Mouse (Mus musculus) cortical plate, adult 2 months (tissue): ENCODE results near the gene Rhof. TPM values are rescaled to one million over a fixed set of nuclear protein-coding genes. Genes with fewer than 3 reads are reported as not detected.

Experiments used
- H3K27ac ChIP-seq: fragments of 200-500 bp; 2 replicates; pipeline ENCODE4 v1.5.1; 2012; ENCODE audit warnings: low read length, control low read depth, inconsistent platforms; ENCODE audit not compliant: insufficient read depth
- H3K4me1 ChIP-seq: fragments of 200-500 bp; 2 replicates; pipeline ENCODE4 v1.6.1; 2011; ENCODE audit warnings: low read length; ENCODE audit not compliant: control insufficient read depth, insufficient read depth
- H3K4me3 ChIP-seq: fragments of 200-500 bp; 2 replicates; pipeline ENCODE4 v1.5.1; 2011; ENCODE audit warnings: mild to moderate bottlenecking, low read length, control low read depth; ENCODE audit not compliant: insufficient read depth
- CTCF ChIP-seq: fragments of 200-500 bp; IDR thresholded peaks from 2 replicates; pipeline ENCODE4 v1.5.1; 2011; ENCODE audit warnings: mild to moderate bottlenecking, control low read depth, low read length; ENCODE audit not compliant: insufficient read depth; ENCODE audit errors: extremely low read depth
- POLR2A ChIP-seq: fragments of 200-500 bp; IDR thresholded peaks from 2 replicates; pipeline ENCODE4 v1.6.1; 2011; ENCODE audit warnings: mild to moderate bottlenecking, low read length, control low read depth; ENCODE audit not compliant: insufficient read depth; ENCODE audit errors: extremely low read depth
- polyA plus RNA-seq: library from polyadenylated mRNA; depleted of rRNA; stranded (reverse); fragments of >200 nt; gene quantifications from 2 replicates; pipeline ENCODE4 v1.2.3, GENCODE M21; 2012

Gene Rhof
- polyA plus RNA-seq, 1 experiment, result 47.4 TPM

DNA sequence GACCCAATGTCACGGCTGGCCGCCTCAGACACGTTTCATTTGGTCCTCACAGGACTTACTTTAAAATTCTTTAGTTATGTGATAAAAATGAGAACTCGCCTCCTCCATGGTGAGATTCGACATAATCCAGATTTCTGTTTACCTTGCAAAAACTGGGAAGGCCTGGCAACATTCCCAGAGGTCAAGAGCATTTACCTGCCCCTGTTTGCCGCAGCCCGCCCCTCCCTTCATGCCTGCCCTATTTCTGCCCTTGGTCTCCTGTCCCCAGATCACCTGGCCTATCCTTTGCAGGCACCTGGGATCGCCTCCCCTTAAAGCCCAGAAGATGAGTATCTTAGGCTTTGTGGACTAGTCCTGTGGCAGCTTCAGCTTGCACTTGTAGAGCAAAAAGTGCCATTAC is 14.7 kb downstream of the Rhof start:
- TF ChIP-seq CTCF, result no peak
- TF ChIP-seq POLR2A, result no peak
- no peak overlapping the region for H3K4me3 ChIP-seq
- no peaks in the 10 kb centered on the region for H3K4me1 ChIP-seq

GRCm38 (mm10) chr5:123117257-123117656 is 15.2 kb downstream of the Rhof start:
- Histone ChIP-seq H3K4me1 (no peaks in the 10 kb centered on the region), H3K27ac (no peak overlapping the region), H3K4me3 (no peak overlapping the region)
- no peak for TF ChIP-seq POLR2A
- peak; percentile 71 for TF ChIP-seq CTCF

More for the DNA sequence above, 14.7 kb downstream of the Rhof start:
- H3K27ac ChIP-seq, result no peak overlapping the region

GRCm38 (mm10) chr5:123116080-123116479 is 16.4 kb downstream of the Rhof start:
- no peaks in the 10 kb centered on the region for H3K4me1 ChIP-seq
- no peak overlapping the region for H3K27ac ChIP-seq
- H3K4me3 ChIP-seq, result no peak overlapping the region
- TF ChIP-seq CTCF (no peak), POLR2A (no peak)

- H3K27ac ChIP-seq, result no peak overlapping the region
- H3K4me1 ChIP-seq, result no peaks in the 10 kb centered on the region; the same call in 1 of the 2 replicates
- no peak overlapping the region for H3K4me3 ChIP-seq
- TF ChIP-seq CTCF (peak; percentile 57), POLR2A (no peak)
Observed at GRCm38 (mm10) chr5:123114924-123115323, 17.6 kb downstream of the Rhof start.

DNA sequence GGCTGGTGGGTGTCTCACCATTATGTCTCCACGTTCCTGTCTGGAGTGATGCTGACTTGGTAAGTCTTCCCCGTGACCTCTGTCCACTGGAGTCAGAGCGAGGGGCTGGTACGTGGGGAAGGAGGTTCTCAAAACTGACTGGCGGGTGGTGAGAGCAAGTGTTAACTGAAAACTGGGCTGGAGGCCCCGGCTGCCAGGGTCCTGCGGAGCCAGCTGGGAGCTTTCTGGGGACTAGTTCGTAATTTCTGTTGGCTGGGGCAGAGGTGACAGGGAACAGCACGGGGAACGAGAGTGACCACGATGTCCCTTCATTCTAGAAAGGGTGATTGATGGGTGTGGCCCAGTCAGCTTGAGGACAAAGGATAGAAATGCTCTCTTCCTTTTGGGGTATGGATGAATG is 18.4 kb downstream of the Rhof start:
- Histone ChIP-seq H3K4me3 (no peak overlapping the region), H3K4me1 (no peaks in the 10 kb centered on the region; the same call in 1 of the 2 replicates), H3K27ac (no peak overlapping the region)
- TF ChIP-seq POLR2A (no peak), CTCF (no peak)

GRCm38 (mm10) chr5:123110296-123110721 is 22.2 kb downstream of the Rhof start:
- Histone ChIP-seq H3K27ac (no peak overlapping the region), H3K4me1 (no peaks in the 10 kb centered on the region; the same call in 1 of the 2 replicates), H3K4me3 (no peak overlapping the region)
- no peak for TF ChIP-seq POLR2A
- no peak for TF ChIP-seq CTCF

- no peak overlapping the region for H3K4me3 ChIP-seq
- H3K27ac ChIP-seq, result no peak overlapping the region
- no peaks in the 10 kb centered on the region; the same call in 1 of the 2 replicates for H3K4me1 ChIP-seq
- no peak for TF ChIP-seq CTCF
- no peak for TF ChIP-seq POLR2A
Observed at GRCm38 (mm10) chr5:123109452-123110203, 22.9 kb downstream of the Rhof start.

- TF ChIP-seq POLR2A (no peak), CTCF (no peak)
- Histone ChIP-seq H3K27ac (no peak overlapping the region), H3K4me1 (no peaks in the 10 kb centered on the region; the same call in 1 of the 2 replicates), H3K4me3 (no peak overlapping the region)
Observed at GRCm38 (mm10) chr5:123104769-123105168, 27.7 kb downstream of the Rhof start.

DNA sequence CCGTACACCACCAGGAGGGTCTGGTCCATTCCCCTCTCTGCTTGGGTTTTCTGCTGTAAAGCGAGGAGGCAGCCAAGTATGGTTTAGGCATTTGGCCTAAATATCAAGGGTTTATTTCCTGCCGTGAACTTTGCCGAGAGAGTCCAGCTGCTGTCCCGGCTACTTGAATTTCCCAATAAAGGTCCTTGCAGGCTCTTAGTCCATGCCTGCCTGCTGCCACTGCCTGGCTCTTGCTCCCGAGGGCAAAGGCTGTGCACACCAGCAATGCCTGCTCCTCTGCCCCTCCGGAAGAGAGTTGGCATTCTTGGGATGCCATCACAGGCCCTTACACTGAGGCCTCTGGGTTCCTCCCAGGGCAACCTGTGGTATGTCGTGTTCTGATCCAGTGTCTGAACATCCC is 28.9 kb downstream of the Rhof start:
- H3K4me3 ChIP-seq, result no peak overlapping the region
- TF ChIP-seq CTCF (no peak), POLR2A (no peak)
- H3K4me1 ChIP-seq, result no peaks in the 10 kb centered on the region
- H3K27ac ChIP-seq, result no peak overlapping the region

- Histone ChIP-seq H3K4me1 (no peaks in the 10 kb centered on the region), H3K4me3 (no peak overlapping the region), H3K27ac (no peak overlapping the region)
- TF ChIP-seq POLR2A, result no peak
- no peak for TF ChIP-seq CTCF
Observed at GRCm38 (mm10) chr5:123102376-123102775, 30.1 kb downstream of the Rhof start.
